Mouse (Mus musculus) MEL (cell line): ENCODE results near the gene Grik4.

ENCODE experiments used
- CHD1 ChIP-seq: IDR thresholded peaks from 2 replicates; pipeline ENCODE4 v1.6.1; 2012; ENCODE audit warnings: low read depth, mild to moderate bottlenecking, inconsistent platforms, low read length, improper control_type of control experiment
- HCFC1 ChIP-seq: IDR thresholded peaks from 2 replicates; pipeline ENCODE4 v1.6.1; 2012; ENCODE audit warnings: low read depth, mild to moderate bottlenecking, inconsistent platforms, low read length, improper control_type of control experiment, moderate library complexity
- MAFK ChIP-seq: IDR thresholded peaks from 2 replicates; pipeline ENCODE4 v1.6.1; 2011; ENCODE audit warnings: low read depth, mild to moderate bottlenecking, low read length, improper control_type of control experiment, borderline replicate concordance
- NRF1 ChIP-seq: IDR thresholded peaks from 2 replicates; pipeline ENCODE4 v1.6.1; 2014; ENCODE audit warnings: low read depth, mild to moderate bottlenecking, inconsistent platforms, low read length, improper control_type of control experiment, moderate library complexity; ENCODE audit not compliant: poor library complexity, insufficient read depth, severe bottlenecking
- POLR2A ChIP-seq, 2 experiments: IDR thresholded peaks; 2 replicates each; pipeline ENCODE4 v1.6.1; 2011 to 2012; ENCODE audit warnings: low read length in 2 of 2, mild to moderate bottlenecking in 2 of 2, control low read depth in 1 of 2, improper control_type of control experiment in 1 of 2, low read depth in 1 of 2, moderate library complexity in 1 of 2; ENCODE audit not compliant: control insufficient read depth in 1 of 2, insufficient read depth in 1 of 2, poor library complexity in 1 of 2
- POLR2AphosphoS5 ChIP-seq: IDR thresholded peaks from 2 replicates; pipeline ENCODE4 v1.6.1; 2012; ENCODE audit warnings: low read depth, borderline replicate concordance, mild to moderate bottlenecking, inconsistent platforms, low read length, moderate library complexity, mixed read lengths
- RAD21 ChIP-seq: IDR thresholded peaks from 2 replicates; pipeline ENCODE4 v1.6.1; 2011; ENCODE audit warnings: mild to moderate bottlenecking, low read depth, low read length, improper control_type of control experiment
- TAL1 ChIP-seq: IDR thresholded peaks from 2 replicates; pipeline ENCODE4 v1.6.1; 2012; ENCODE audit warnings: mild to moderate bottlenecking, inconsistent platforms, low read length, moderate library complexity, mixed read lengths
- UBTF ChIP-seq: IDR thresholded peaks from 2 replicates; pipeline ENCODE4 v1.6.1; 2012; ENCODE audit warnings: low read depth, mild to moderate bottlenecking, inconsistent platforms, low read length, improper control_type of control experiment, moderate library complexity, borderline replicate concordance; ENCODE audit not compliant: insufficient read depth
- USF1 ChIP-seq: IDR thresholded peaks from 2 replicates; pipeline ENCODE4 v1.6.1; 2014; ENCODE audit warnings: low read depth, mild to moderate bottlenecking, inconsistent platforms, low read length, improper control_type of control experiment, moderate library complexity

DNA sequence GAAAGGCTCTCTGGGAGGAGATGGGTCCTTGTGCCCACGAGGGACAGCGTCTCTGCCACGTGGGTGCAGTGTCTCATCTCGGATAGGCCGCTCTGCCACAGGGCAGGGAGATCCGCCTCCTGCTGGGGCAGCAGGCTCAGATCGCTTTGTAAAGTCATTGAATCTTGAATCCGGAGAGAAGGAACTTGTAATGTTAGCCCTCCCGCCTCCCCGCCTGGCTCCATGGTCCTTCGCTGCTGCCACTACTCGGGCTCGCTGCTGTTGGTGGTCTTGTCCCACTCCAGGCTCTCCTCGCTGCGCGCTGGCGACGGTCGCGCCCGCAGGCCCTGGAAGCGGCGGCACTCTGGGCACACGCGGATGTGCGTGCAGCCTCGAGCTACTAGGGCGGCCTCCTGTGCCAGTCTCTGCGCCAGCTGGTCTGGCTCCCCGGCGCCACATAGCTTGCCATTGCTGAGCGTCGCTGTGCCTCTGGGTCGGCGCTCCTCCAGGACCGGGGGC is 423.7 kb downstream of the Grik4 start:
- TF ChIP-seq HCFC1 = no peak
- TF ChIP-seq CHD1 = no peak
- no peak for TF ChIP-seq USF1
- no peak for TF ChIP-seq POLR2AphosphoS5
- no peak for TF ChIP-seq RAD21
- no peak for TF ChIP-seq UBTF
- no peak for TF ChIP-seq NRF1
- TF ChIP-seq POLR2A (IDR thresholded peaks at IDR 0.05; ENCODE audit: control insufficient read depth in 1 of 2, insufficient read depth in 1 of 2, low read depth in 1 of 2, low read length in 2 of 2, poor library complexity in 1 of 2) = no peak
- TF ChIP-seq TAL1 = no peak
- no peak for TF ChIP-seq MAFK
